Mouse (Mus musculus): ENCODE data around the gene Limd1.

DNA sequence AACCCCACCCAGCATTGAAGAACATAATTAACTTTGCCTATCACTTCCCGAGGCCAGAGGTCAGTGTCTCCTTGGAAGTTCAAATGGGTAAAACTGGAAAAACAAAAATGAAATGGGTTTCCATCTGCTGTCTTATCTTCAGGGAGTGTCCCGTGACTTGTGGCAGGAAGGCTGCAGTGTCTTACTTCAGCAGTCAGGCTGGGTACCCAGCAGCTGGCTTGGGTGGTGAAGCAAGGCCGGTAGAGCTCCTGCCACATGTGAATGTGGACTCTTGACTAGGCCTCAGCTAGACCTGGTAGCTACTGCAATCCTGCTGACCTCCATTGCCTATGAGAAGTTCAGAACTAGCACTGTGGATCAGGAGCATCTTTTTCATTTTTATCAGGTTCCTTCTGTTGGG, 42.2 kb downstream of the Limd1 start:
- TF ChIP-seq CTCF (IDR thresholded peaks at IDR 0.05; ENCODE audit: extremely low read depth, insufficient read depth, low read length) (no peak), POLR2A (IDR thresholded peaks at IDR 0.05; ENCODE audit: extremely low read depth, insufficient read depth, low read length) (no peak)

Data from cortical plate, adult 2 months (tissue).